Mouse (Mus musculus) ES-Bruce4 (cell line): ENCODE measurements at regions not wholly inside any gene's neighbourhood (a gene's known extent, or its start where the extent isn't known, plus 50 kb on each side); places are given as distances from the start of the nearest gene placed in this dataset.

Experiments
- H3K27ac ChIP-seq: 2 replicates; pipeline ENCODE4 v1.5.1; 2012; ENCODE audit warnings: low read length, inconsistent platforms; ENCODE audit not compliant: insufficient read depth
- H3K27me3 ChIP-seq: 2 replicates; pipeline ENCODE4 v1.6.1; 2012; ENCODE audit warnings: mild to moderate bottlenecking, low read length, inconsistent platforms; ENCODE audit not compliant: control insufficient read depth, poor library complexity, insufficient read depth, severe bottlenecking
- H3K36me3 ChIP-seq: 2 replicates; pipeline ENCODE4 v1.6.1; 2012; ENCODE audit warnings: inconsistent platforms, mild to moderate bottlenecking, low read length, moderate library complexity; ENCODE audit not compliant: control insufficient read depth, poor library complexity, insufficient read depth, severe bottlenecking
- H3K4me1 ChIP-seq: one replicate; pipeline ENCODE4 v1.8.1; 2011; ENCODE audit warnings: low read length; ENCODE audit not compliant: control insufficient read depth, insufficient read depth
- H3K4me3 ChIP-seq: 2 replicates; pipeline ENCODE4 v1.5.1; 2011; ENCODE audit warnings: low read depth, mild to moderate bottlenecking, low read length
- H3K9ac ChIP-seq: 2 replicates; pipeline ENCODE4 v1.6.1; 2012; ENCODE audit warnings: low read depth, mild to moderate bottlenecking, inconsistent platforms; ENCODE audit not compliant: poor library complexity, severe bottlenecking
- H3K9me3 ChIP-seq: replicated peaks from 2 replicates; pipeline ENCODE4 v1.6.1; 2012; ENCODE audit warnings: mild to moderate bottlenecking, low read length, inconsistent platforms; ENCODE audit not compliant: control insufficient read depth, poor library complexity, insufficient read depth, severe bottlenecking
- CTCF ChIP-seq: IDR thresholded peaks from one replicate; pipeline ENCODE4 v1.8.1; 2011; ENCODE audit warnings: low read depth, low read length
- EP300 ChIP-seq: IDR thresholded peaks from 2 replicates; pipeline ENCODE4 v1.6.1; 2011; ENCODE audit warnings: low read depth, low read length; ENCODE audit not compliant: insufficient read depth
- POLR2A ChIP-seq: IDR thresholded peaks from one replicate; pipeline ENCODE4 v1.8.1; 2011; ENCODE audit warnings: low read length; ENCODE audit not compliant: insufficient read depth

DNA sequence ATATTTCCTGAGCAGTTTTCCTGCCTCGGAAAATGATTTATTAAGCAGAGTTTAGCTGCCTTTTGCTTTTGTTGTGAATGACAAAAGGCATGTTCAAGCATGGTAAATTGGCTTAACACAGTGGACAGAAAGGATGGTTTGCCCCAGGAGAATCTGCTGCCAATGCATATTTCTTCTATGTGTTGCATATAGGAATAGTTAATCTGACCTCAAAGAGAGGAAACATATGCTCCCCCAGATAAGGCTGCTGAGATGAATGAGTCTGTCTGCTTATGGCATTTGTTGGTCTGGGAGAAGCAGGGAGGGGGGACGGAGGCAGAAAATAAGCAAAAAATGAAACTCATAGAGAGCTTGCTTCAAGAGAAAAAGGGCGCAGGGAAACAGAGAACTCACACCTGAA lies 638.9 kb downstream of the Stpg2 start:
- TF ChIP-seq EP300 = no peak
- TF ChIP-seq CTCF = no peak
- TF ChIP-seq POLR2A = no peak
- no peaks in the 10 kb centered on the region for H3K4me1 ChIP-seq
- no peaks in the 10 kb centered on the region for H3K9me3 ChIP-seq
- H3K9ac ChIP-seq = no peak overlapping the region
- H3K27me3 ChIP-seq = no peaks in the 10 kb centered on the region
- no peak overlapping the region for H3K27ac ChIP-seq
- no peak overlapping the region for H3K4me3 ChIP-seq
- H3K36me3 ChIP-seq = no peaks in the 10 kb centered on the region

DNA sequence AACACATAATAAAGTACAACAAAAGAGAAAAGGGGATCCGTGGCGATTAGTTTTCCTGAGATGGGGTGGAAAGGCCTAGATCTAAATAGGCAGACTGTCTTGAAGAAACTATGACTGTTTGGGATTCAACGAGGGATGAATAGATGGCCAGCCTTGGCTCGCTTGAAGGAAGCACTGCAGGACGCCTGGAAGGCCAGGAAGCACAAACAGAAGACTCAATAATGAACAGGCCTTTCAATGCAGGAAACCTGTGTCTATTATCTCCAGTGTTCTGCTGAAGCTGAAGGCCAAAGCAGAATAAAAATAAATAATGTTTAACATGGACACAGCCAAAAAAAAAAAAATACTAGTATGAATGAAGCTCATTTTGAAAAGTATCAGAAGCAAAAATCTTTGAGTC lies 642.3 kb downstream of the Stpg2 start:
- Histone ChIP-seq H3K36me3 (no peaks in the 10 kb centered on the region), H3K4me3 (no peak overlapping the region), H3K27ac (no peak overlapping the region), H3K4me1 (no peaks in the 10 kb centered on the region), H3K9ac (no peak overlapping the region), H3K27me3 (no peaks in the 10 kb centered on the region), H3K9me3 (no peaks in the 10 kb centered on the region)
- TF ChIP-seq CTCF (no peak), EP300 (no peak), POLR2A (no peak)

DNA sequence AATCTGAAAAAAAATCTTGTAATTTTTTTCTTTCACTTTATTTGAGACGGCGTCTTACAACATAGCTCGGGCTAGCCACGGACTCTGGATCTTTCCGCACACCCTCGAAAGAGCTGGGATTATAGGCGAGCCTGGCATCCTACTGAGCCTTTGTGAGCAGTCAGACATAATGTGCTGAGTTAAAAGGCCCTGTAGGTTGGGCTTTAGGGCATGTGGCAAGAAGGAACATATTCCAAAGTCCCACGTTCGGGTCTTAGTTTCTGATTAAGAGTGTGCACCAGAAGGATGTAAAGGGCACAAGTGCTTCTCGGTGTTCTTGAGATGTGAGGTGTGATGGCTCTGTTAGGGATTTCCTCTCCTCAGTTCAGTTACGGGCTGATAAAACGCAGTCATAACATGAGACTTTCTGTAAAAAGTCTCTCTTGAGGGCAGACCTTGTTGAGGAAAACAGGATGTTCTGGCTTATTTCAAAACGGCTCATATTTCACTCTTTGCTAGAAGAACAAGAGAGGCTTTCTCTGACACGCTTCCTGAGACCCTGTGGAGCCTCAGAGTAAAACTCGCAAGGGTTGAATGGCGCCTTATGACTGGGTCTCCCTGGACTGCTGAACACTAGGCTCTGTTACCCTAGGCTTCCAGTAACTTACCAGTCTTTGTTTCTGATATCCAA lies 654.6 kb downstream of the Stpg2 start:
- no peaks in the 10 kb centered on the region for H3K27me3 ChIP-seq
- H3K9ac ChIP-seq = no peak overlapping the region
- no peaks in the 10 kb centered on the region for H3K9me3 ChIP-seq
- no peaks in the 10 kb centered on the region for H3K4me1 ChIP-seq
- no peaks in the 10 kb centered on the region for H3K36me3 ChIP-seq
- H3K4me3 ChIP-seq = no peak overlapping the region
- H3K27ac ChIP-seq = no peak overlapping the region
- TF ChIP-seq POLR2A (no peak), EP300 (no peak), CTCF (no peak)

DNA sequence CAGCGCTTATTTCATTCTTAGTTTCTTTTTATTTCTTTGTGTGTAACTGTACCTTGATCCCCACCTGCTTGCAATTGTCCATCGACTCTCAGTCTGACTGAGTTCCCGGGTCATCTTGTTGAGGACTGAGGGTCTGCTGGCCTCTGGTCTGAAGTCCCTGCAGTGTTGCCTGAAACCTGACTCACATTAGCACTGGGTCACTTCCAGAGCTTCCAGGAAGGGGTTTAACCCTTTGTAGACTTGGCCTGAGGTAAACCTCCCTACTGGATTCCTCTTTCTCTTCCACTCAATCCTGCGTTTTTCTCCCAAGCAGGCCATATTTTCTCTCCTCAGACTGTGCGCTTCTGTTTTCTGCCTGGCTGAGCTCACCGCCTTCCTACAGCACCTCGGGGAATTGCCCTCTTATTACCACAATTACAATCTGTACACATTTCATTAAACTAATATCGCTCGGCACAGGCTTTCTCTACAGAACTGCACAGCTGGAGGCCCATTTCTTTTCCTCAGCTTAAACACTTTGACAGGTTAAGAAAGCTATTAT lies 655.4 kb downstream of the Stpg2 start:
- TF ChIP-seq CTCF (no peak), EP300 (no peak), POLR2A (no peak)
- no peaks in the 10 kb centered on the region for H3K36me3 ChIP-seq
- H3K4me1 ChIP-seq = no peaks in the 10 kb centered on the region
- no peak overlapping the region for H3K4me3 ChIP-seq
- H3K9ac ChIP-seq = no peak overlapping the region
- no peaks in the 10 kb centered on the region for H3K9me3 ChIP-seq
- no peak overlapping the region for H3K27ac ChIP-seq
- no peaks in the 10 kb centered on the region for H3K27me3 ChIP-seq

DNA sequence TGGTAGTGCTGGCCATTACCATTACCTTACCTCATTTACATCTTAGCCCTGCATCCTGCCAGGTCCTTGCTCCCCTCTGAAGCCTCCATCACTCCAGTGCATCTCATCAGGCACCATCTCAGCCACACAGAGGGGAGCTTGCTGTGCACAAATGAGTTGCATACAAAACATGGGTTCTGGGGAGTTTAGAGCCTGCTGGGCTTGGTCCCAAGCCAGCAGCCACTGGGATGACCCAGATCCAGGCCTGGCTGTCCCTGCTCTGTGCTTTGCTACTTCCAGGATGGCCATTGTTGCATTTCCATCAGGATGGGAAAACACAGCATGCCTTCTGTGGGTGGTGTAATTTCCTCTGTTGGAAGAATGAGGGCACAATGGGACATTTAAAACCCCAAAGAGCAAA lies 660.8 kb downstream of the Stpg2 start:
- Histone ChIP-seq H3K36me3 (no peaks in the 10 kb centered on the region), H3K9ac (no peak overlapping the region), H3K4me1 (no peaks in the 10 kb centered on the region), H3K4me3 (no peak overlapping the region), H3K27ac (no peak overlapping the region), H3K9me3 (no peaks in the 10 kb centered on the region), H3K27me3 (no peaks in the 10 kb centered on the region)
- TF ChIP-seq EP300 (no peak), CTCF (no peak), POLR2A (no peak)

DNA sequence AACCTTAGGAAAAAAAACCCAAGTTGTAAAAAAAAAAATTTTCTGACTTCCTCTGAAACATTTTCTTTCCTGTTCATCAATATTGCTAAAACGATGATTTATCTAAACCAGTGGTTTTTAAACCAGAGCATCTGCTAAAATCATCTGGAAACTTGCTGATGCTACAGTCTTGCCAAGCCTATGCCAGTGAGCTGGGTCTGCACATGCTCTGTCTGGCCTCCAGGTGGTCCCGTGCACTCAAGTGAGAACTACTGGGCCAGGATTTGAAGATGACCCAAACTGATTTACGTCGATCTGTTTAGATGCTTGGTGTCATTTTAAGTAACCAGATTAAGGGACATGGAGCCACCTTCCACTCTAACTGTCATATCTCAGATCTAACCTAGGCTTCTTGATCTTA lies 661.5 kb downstream of the Stpg2 start:
- TF ChIP-seq EP300 = no peak
- no peak for TF ChIP-seq POLR2A
- TF ChIP-seq CTCF = peak; percentile 17
- Histone ChIP-seq H3K4me1 (no peaks in the 10 kb centered on the region), H3K4me3 (no peak overlapping the region), H3K9ac (no peak overlapping the region), H3K36me3 (no peaks in the 10 kb centered on the region), H3K27me3 (no peaks in the 10 kb centered on the region), H3K9me3 (no peaks in the 10 kb centered on the region), H3K27ac (no peak overlapping the region)
